Mouse (Mus musculus) small intestine, adult 2 months (tissue): ENCODE measurements at regions not wholly inside any gene's neighbourhood (a gene's known extent, or its start where the extent isn't known, plus 50 kb on each side); places are given as distances from the start of the nearest gene placed in this dataset.

Source experiments
- CTCF ChIP-seq: fragments of 200-500 bp; IDR thresholded peaks from 2 replicates; pipeline ENCODE4 v1.5.1; 2012; ENCODE audit warnings: low read depth, mild to moderate bottlenecking, control low read depth, inconsistent platforms, low read length, moderate library complexity, mixed read lengths; ENCODE audit not compliant: insufficient replicate concordance, insufficient read length; ENCODE audit errors: extremely low read depth
- POLR2A ChIP-seq: fragments of 200-500 bp; IDR thresholded peaks from 2 replicates; pipeline ENCODE4 v1.6.1; 2012; ENCODE audit warnings: low read depth, mild to moderate bottlenecking, control low read depth, inconsistent platforms, low read length, moderate library complexity

- no peak for TF ChIP-seq CTCF
- TF ChIP-seq POLR2A, result no peak
Measured at GRCm38 (mm10) chr15:93857336-93857901, 261.7 kb upstream of the Prickle1 start.
